Mouse (Mus musculus) E14TG2a.4 (cell line): ENCODE measurements at regions not wholly inside any gene's neighbourhood (a gene's known extent, or its start where the extent isn't known, plus 50 kb on each side); places are given as distances from the start of the nearest gene placed in this dataset.

ENCODE experiments used
- CTCF ChIP-seq: conservative IDR thresholded peaks from 2 replicates; pipeline ENCODE4 v1.5.1; 2014; ENCODE audit warnings: low read length
- NANOG ChIP-seq: IDR thresholded peaks from 2 replicates; pipeline ENCODE4 v1.6.1; 2014; ENCODE audit warnings: borderline replicate concordance, low read length, mixed read lengths
- POU5F1 ChIP-seq: IDR thresholded peaks from 2 replicates; pipeline ENCODE4 v1.6.1; 2014; ENCODE audit warnings: low read length, borderline replicate concordance

- no peak for TF ChIP-seq POU5F1
- TF ChIP-seq CTCF = no peak
- no peak for TF ChIP-seq NANOG
Measured at GRCm38 (mm10) chr11:114202486-114202885, 135.6 kb upstream of the Sdk2 start.
